Mouse (Mus musculus): ENCODE results near the gene Cnr2. TPM values are rescaled to one million over a fixed set of nuclear protein-coding genes. Genes with fewer than 3 reads are reported as not detected.

Cnr2 gene
- polyA plus RNA-seq (2017; shearing (Covaris generic)) = 0.85 TPM

DNA sequence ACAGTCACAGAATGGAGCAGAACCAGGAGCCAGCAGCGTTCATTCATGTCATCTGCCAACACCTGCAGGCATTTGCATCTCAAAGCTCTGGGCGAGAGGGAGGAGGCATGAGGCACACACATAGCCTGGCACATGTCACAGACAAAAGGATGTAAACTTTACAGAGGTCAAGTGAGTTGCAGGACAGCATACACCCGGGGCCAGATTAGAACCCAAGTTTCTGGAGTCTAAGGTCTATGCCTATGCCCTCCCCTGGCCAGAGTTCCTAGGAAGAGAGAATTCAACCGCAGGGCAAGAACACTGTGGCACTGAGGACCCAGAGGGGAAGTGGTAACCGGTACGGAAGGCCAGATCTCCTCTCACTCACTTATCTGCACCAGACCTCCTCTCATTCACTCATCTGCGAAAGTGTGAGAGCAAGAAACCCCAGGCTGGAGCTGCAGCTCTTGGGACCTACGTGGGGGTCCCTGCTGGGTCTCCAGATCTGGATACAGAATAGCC, at the start of gene Cnr2:
Gene Cnr2, plus strand, starts transcription at position 324 of the 501 bp plus-strand sequence.

DNA sequence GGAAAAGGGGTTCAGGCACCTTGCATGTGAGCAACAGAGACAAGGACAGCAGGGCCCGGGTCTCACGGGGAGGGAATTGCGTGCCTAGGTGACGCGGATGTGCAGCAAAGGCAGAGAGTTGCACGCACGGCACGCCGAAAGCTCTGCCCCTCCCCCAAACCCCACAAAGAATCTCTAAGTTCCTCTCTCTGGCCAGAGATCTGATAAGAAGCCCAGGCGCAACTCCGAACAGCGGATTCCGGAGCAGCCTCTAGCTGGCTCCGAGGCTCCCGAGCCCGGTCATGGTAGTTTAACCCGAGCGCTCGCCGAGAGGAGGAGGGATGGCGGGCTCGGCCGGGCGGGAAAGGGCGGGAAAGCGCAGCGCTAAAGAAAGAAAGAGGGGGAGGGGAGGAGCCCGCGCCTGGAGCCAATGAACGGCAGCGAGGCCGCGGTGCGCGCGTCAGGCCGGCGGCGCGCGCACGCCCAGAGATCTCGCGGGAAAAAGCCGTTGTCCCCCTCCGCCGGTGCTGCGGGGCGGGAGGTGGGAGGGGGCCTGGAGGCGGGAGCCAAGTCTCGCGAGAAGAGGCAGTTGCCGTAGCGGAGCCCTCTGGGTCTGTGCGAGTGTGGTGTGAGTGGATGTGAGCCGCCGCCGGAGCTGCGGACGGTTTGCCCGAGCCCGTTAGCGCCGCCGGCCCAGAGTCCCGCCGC, 39.5 kb upstream of the Cnr2 start, which contains the start of gene Srsf10:
Gene Srsf10, plus strand, starts transcription at position 212 of the 687 bp plus-strand sequence.

DNA sequence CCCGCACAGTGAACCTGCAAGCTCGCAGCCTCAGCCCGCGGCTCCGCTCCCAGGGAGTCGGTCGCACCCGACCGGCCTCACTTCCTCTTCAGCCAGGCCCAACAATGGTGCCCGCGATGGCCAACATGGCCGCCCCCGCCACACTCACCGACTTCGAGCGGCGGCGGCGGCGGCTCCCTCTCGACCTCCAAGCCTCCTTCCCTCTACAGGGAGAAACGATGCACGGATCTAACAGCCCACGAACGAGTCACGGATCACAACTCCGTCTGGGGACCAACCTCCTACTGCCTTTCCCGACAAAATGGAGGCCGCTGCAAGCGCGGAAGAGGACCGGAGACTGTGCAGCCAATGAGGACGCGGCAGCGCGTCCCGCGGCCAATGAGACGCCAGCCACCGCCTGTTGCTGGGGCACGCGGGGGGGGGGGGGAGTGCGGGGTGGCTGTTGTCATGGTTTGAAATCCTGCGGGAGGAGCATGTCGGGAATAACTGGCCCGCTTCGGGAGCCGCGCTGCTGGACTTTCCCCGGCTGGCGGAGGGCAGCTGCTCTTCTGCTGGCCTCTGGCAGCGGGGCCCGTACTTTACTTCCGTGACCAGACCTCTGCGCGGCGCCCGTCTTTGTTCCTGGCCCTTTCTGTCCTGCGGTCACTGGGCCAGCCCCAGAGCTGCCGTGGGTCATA, 21.5 kb upstream of the Cnr2 start, which contains the start of gene Pnrc2:
Gene Pnrc2, minus strand, starts transcription at position 325 of the 677 bp plus-strand sequence.

DNA sequence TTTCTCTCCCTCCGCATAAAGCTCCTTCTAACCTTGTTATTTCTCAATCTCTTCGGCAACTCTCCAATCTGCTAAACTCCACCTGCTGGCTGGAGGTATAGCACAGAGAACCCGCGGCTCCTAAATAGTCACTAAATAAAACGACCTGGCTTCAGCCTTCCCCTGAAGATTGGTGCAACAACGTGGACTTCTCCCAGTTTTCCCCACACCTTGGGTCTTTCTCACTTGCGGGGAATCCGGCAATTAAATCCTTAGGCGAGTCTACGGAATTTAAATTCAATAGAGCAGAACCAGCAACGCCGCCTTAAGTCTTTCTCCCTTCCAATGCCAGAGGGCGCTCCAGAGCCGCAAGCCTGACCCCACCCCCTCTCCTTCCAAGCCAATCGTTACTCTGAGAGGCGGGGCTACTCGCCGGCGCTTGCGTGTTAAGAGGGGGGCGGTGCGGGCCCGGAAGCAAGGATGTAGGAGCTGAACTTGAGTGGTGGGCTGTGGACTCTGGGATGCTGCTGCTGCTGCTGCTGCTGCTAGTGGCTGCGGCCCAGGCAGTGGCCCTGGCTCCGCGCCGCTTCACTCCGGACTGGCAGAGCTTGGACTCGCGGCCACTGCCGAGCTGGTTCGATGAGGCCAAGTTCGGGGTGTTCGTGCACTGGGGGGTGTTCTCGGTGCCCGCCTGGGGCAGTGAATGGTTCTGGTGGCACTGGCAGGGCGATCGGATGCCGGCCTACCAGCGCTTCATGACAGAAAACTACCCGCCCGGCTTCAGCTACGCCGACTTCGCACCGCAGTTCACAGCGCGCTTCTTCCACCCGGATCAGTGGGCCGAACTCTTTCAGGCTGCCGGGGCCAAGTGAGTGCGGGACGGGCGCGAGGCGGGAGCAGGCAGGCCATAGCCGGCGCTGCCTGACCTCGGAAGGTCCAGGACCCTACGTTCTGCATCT, 25.4 kb downstream of the Cnr2 start, which contains the start of gene Fuca1:
Gene Fuca1, plus strand, starts transcription at position 432 of the 938 bp plus-strand sequence.

DNA sequence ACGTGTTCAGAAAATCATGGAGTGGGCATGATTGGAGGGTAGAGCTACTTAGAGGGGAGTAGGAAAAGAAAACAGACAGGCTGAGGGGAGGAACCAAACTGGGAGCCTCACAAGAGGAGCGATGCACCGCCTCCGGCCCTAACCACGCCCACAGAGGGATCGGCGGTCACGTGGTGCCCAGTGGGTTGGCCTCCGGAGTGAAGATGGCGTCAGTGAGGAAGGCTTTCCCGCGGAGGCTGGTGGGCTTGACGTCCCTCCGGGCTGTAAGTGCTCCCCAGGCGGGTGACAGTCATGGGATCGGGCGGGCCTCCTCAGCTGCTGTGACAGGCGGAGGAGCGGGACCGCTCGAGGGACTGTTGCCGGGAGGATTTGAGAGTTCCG, 51.1 kb downstream of the Cnr2 start, which contains the start of gene Hmgcl:
Gene Hmgcl, plus strand, starts transcription at position 171 of the 381 bp plus-strand sequence.

DNA sequence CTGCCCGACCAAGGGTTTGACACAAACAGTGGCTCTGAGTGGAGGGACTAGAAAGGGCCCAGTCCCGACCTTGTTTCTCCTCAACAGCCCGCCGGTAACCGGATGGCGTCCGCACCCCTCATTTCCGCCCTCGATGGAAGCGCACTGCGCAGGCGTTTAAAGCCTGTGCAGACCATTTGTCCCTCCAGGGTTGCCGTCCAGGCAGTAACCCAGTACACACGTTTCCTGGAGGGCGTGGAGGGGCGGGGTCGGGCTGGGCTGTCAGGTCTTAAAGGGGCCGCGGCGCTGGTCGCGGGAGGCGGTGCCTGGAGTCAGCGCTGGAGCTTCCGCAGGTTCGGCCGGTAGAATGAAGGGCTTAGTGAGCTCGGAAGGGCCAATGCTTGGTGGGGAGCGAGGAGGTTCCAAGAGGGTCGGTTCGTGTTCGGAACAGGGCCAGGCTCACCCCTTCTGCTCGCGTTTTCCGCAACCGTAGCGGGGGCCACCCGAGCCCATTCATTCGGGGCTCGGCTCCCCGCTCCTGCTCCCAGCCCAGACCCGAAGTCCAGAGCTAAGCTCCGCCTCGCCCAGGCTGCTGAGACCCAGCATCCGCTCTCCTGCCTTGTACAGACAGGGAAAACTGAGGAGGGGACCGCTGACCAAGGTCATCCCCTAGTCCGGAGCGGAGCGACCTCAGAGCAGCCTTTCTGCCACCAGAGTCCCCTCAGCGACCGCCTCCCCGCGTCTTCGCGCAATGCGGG, 68.4 kb downstream of the Cnr2 start, which contains the start of gene Gale:
Gene Gale, plus strand, starts transcription at position 271 of the 737 bp plus-strand sequence.

Other genes with a start within 250 kb of the Cnr2 start
- not detected for gene Ifnlr1, start 209.1 kb upstream of the Cnr2 start, polyA plus RNA-seq (2017; shearing (Covaris generic))
- gene Il22ra1, start 167.2 kb upstream of the Cnr2 start, polyA plus RNA-seq (2017; shearing (Covaris generic)) = not detected
- gene Myom3, start 135.7 kb upstream of the Cnr2 start, polyA plus RNA-seq (2017; shearing (Covaris generic)) = not detected
- 203 TPM for gene Srsf10, start 39.6 kb upstream of the Cnr2 start, polyA plus RNA-seq (2017; shearing (Covaris generic))
- gene Pnrc2, start 21.5 kb upstream of the Cnr2 start, polyA plus RNA-seq (2017; shearing (Covaris generic)) = 191 TPM
- 57.2 TPM for gene Fuca1, start 25.3 kb downstream of the Cnr2 start, polyA plus RNA-seq (2017; shearing (Covaris generic))
- gene Hmgcl, start 51.1 kb downstream of the Cnr2 start, polyA plus RNA-seq (2017; shearing (Covaris generic)) = 44.2 TPM
- gene Gale, start 68.3 kb downstream of the Cnr2 start, polyA plus RNA-seq (2017; shearing (Covaris generic)) = 29.0 TPM
- gene Lypla2, start 77.2 kb downstream of the Cnr2 start, polyA plus RNA-seq (2017; shearing (Covaris generic)) = 215 TPM
- 57.5 TPM for gene Pithd1, start 91.9 kb downstream of the Cnr2 start, polyA plus RNA-seq (2017; shearing (Covaris generic))
- gene Eloa, start 126.4 kb downstream of the Cnr2 start, polyA plus RNA-seq (2017; shearing (Covaris generic)) = 49.2 TPM
- gene Rpl11, start 158.0 kb downstream of the Cnr2 start, polyA plus RNA-seq (2017; shearing (Covaris generic)) = 280 TPM
- 15.3 TPM for gene Id3, start 248.1 kb downstream of the Cnr2 start, polyA plus RNA-seq (2017; shearing (Covaris generic))

All from effector memory CD4-positive, alpha-beta T cell, adult 5 months (primary cell).